Mouse (Mus musculus) midbrain, embryonic 10.5 days (tissue): ENCODE results near the gene Cfl1. TPM values are rescaled to one million over a fixed set of nuclear protein-coding genes. Genes with fewer than 3 reads are reported as not detected.

Source experiments
- DNase-seq: peaks from one replicate; pipeline ENCODE4 v3.0.0-alpha.2; 2017; ENCODE audit warnings: low spot score
- H3K27ac ChIP-seq: fragments of 300-500 bp; sonication (generic); replicated peaks from 2 replicates; pipeline ENCODE4 v1.5.1; 2016; ENCODE audit warnings: mild to moderate bottlenecking
- H3K27me3 ChIP-seq: fragments of 300-500 bp; sonication (generic); 2 replicates; pipeline ENCODE4 v1.6.1; 2016; ENCODE audit warnings: low read depth, mild to moderate bottlenecking; ENCODE audit not compliant: poor library complexity, severe bottlenecking
- H3K36me3 ChIP-seq: fragments of 300-500 bp; sonication (generic); 2 replicates; pipeline ENCODE4 v1.6.1; 2016; ENCODE audit warnings: mild to moderate bottlenecking, moderate library complexity
- H3K4me1 ChIP-seq: fragments of 300-500 bp; sonication (generic); 2 replicates; pipeline ENCODE4 v1.6.1; 2016
- H3K4me3 ChIP-seq: fragments of 300-500 bp; sonication (generic); 2 replicates; pipeline ENCODE4 v1.5.1; 2016; ENCODE audit warnings: mild to moderate bottlenecking, moderate library complexity
- H3K9me3 ChIP-seq: fragments of 300-500 bp; sonication (generic); replicated peaks from 2 replicates; pipeline ENCODE4 v1.6.1; 2016; ENCODE audit warnings: mild to moderate bottlenecking
- WGBS: fragments of 180-500 bp; shearing (Covaris S2); methylation state at CpG from one replicate; pipeline ENCODE4 v1.1.7; 2016; 5-methylcytosine and 5-hydroxymethylcytosine counted together
- polyA plus RNA-seq: library from polyadenylated mRNA; unstranded; fragments of >200 nt; fragmentation: Nextera tagmentation; extraction: Ambion mirVana; gene quantifications from 2 replicates; pipeline ENCODE4 v1.2.1, GENCODE M21; 2016

Gene Cfl1
- polyA plus RNA-seq, 1 experiment from 2014 or later: 3,131 TPM

DNA sequence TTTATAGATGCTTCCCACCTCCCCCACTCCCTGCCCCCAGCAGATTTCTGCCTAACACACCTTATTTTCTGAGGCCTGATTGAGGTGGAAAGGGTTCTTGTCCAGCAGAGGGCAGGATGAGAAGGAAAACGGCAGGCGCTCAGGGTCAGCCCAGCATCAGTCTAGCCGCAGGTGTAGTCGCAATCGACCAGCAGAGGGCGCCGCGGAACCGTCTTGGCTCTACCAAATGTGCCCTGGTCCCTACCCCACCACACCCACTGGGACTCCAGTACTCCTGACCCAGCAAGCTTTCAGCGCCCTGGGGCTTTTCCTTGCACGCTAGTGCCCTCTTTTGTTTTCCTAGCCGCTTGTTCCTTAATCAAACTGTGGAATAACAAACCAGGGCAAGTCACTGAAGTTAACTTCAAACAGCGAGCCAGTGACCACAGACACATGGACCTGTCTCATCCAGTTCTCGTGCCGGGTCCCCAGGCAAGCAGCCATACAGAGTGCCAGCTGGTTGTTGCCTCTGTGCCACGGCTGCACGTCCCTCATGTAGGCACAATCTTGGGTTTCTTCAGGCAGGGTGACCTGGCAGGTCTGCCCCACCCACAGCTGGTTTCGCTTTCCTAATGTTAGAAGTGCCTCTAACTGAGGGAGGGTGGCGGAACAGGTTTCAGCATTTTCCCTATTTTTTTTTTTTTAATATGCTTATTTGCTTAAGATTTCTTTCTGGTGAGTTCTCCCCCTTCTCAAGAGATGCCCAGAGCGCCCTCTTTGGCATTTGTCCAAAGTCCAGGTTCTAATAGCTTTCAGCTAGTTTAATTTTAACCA lies 39.3 kb downstream of the Cfl1 start:
- 15% methylated on average over 20 of the region's 20 CpGs for WGBS
- Histone ChIP-seq H3K27me3 (peaks cover 27% of the 10 kb centered on the region; the same call in 1 of the 2 replicates), H3K36me3 (no peaks in the 10 kb centered on the region), H3K9me3 (no peaks in the 10 kb centered on the region), H3K4me1 (peaks cover 16% of the 10 kb centered on the region), H3K4me3 (peak overlapping the region; percentile 33), H3K27ac (peak overlapping the region; percentile 65)
- DNase-seq: peak; percentile 96

DNA sequence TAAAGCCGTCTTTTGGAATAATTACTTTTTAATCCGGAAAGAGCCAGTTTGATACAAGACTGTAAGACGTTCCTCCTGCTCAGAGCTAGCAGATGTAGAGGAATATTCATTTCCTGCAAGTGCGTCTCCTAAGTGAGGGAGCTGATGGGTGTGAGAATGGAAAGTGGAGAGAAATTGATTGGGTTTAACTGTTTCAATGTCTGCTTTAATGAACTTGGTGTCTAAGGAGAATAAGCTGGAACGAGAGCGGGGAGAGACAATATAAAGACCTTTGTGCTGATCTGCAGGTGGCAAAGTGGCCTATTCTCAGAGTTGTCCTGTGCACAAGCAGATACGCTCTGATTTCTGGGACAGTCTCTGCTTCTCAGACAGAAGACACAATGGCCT lies 39.9 kb downstream of the Cfl1 start:
- peak overlapping the region; percentile 65; the same call in 1 of the 2 replicates for H3K27ac ChIP-seq
- 44% methylated on average over 7 of the region's 7 CpGs for WGBS
- no peaks in the 10 kb centered on the region for H3K36me3 ChIP-seq
- no peaks in the 10 kb centered on the region for H3K9me3 ChIP-seq
- H3K27me3 ChIP-seq: peaks cover 27% of the 10 kb centered on the region; the same call in 1 of the 2 replicates
- H3K4me1 ChIP-seq: peaks cover 16% of the 10 kb centered on the region
- H3K4me3 ChIP-seq: peak overlapping the region; percentile 33; the same call in 1 of the 2 replicates
- no peak for DNase-seq

DNA sequence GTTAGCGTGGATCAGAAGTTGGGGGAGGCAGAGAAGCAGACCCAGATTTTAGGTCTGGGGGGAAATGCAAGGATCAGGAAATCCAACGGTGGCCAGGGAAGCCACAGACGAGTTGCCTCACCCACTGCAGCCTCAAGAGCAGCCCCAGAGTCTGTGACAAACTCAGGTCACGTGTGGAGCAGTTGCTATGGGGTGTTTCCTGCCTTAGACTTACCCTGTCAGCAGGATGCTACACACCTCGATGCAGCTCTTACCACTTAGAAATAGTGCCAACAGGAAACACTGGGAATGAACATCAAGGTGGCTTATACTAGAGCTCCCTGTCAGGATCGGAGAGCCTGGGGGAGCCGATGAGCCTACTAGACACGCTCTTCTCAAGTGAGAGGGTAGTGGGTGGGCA lies 42.3 kb downstream of the Cfl1 start:
- Histone ChIP-seq H3K4me3 (no peak overlapping the region), H3K27me3 (peaks cover 27% of the 10 kb centered on the region; the same call in 1 of the 2 replicates), H3K27ac (no peak overlapping the region), H3K9me3 (no peaks in the 10 kb centered on the region), H3K4me1 (peaks cover 16% of the 10 kb centered on the region), H3K36me3 (no peaks in the 10 kb centered on the region)
- 84% methylated on average over 8 of the region's 8 CpGs for WGBS
- no peak for DNase-seq

DNA sequence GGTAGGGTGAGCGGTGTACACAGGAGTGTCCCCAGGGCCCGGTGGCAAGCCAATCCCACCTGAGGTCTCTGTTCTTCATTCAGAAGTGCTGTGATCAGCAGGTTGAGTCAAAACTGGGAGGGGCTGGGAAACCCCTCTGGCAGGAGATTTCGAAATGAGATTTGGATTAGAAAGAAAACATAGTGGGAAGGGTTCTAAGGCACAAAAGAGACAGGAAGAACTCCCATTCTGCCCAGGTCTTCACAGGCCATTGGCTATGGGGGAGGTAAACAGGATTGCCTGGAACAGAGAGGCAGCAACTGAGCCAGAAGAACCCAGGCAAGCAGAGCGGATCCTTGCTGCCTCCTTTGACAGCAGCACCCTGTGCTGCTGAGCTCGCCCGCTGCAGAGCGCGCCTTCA lies 48.5 kb downstream of the Cfl1 start:
- no peak for DNase-seq
- H3K27ac ChIP-seq: no peak overlapping the region
- WGBS: 65% methylated on average over 8 of the region's 8 CpGs

GRCm38 (mm10) chr19:5543362-5543761 lies 53.1 kb downstream of the Cfl1 start:
- no peaks in the 10 kb centered on the region for H3K9me3 ChIP-seq
- 92% methylated on average over 9 of the region's 9 CpGs for WGBS
- no peak overlapping the region for H3K4me3 ChIP-seq
- DNase-seq: no peak
- no peaks in the 10 kb centered on the region for H3K36me3 ChIP-seq
- H3K27me3 ChIP-seq: no peaks in the 10 kb centered on the region; the same call in 1 of the 2 replicates
- no peak overlapping the region for H3K27ac ChIP-seq
- H3K4me1 ChIP-seq: no peaks in the 10 kb centered on the region

More for the DNA sequence above, 48.5 kb downstream of the Cfl1 start:
- Histone ChIP-seq H3K4me1 (no peaks in the 10 kb centered on the region), H3K4me3 (no peak overlapping the region), H3K36me3 (no peaks in the 10 kb centered on the region), H3K9me3 (no peaks in the 10 kb centered on the region), H3K27me3 (no peaks in the 10 kb centered on the region)

- H3K9me3 ChIP-seq: no peaks in the 10 kb centered on the region
- no peaks in the 10 kb centered on the region; the same call in 1 of the 2 replicates for H3K27me3 ChIP-seq
- H3K27ac ChIP-seq: no peak overlapping the region; the same call in 1 of the 2 replicates
- DNase-seq: no peak
- H3K4me3 ChIP-seq: no peak overlapping the region
- 54% methylated on average over 11 of the region's 11 CpGs for WGBS
- no peaks in the 10 kb centered on the region for H3K36me3 ChIP-seq
- H3K4me1 ChIP-seq: no peaks in the 10 kb centered on the region
These were observed 53.8 kb downstream of the Cfl1 start for GRCm38 (mm10) chr19:5544031-5544430.

Other genes starting within 250 kb of the Cfl1 start
- 21.3 and 23.7 TPM in 2 replicates for gene Pacs1, start 217.3 kb upstream of the Cfl1 start, polyA plus RNA-seq
- 468 and 500 TPM in 2 replicates for gene Sf3b2, start 195.0 kb upstream of the Cfl1 start, polyA plus RNA-seq
- gene Gal3st3, start 192.1 kb upstream of the Cfl1 start, polyA plus RNA-seq: 10.8 and 15.4 TPM in 2 replicates
- not detected in 2 replicates for gene Catsper1, start 154.7 kb upstream of the Cfl1 start, polyA plus RNA-seq
- 0.67 TPM in 1 of 2 replicates, not detected in the other for gene Cst6, start 140.9 kb upstream of the Cfl1 start, polyA plus RNA-seq
- gene Eif1ad, start 123.7 kb upstream of the Cfl1 start, polyA plus RNA-seq: 86.9 and 89.4 TPM in 2 replicates
- gene Banf1, start 123.3 kb upstream of the Cfl1 start, polyA plus RNA-seq: 575 and 616 TPM in 2 replicates
- gene Sart1, start 101.8 kb upstream of the Cfl1 start, polyA plus RNA-seq: 88.2 and 96.2 TPM in 2 replicates
- gene Tsga10ip, start 87.9 kb upstream of the Cfl1 start, polyA plus RNA-seq: 0.39 TPM in 1 of 2 replicates, not detected in the other
- 221 and 228 TPM in 2 replicates for gene Drap1, start 65.5 kb upstream of the Cfl1 start, polyA plus RNA-seq
- gene AI837181, start 65.3 kb upstream of the Cfl1 start, polyA plus RNA-seq: 45.1 and 48.5 TPM in 2 replicates
- not detected in 2 replicates for gene Fosl1, start 42.9 kb upstream of the Cfl1 start, polyA plus RNA-seq
- 5.5 and 6.0 TPM in 2 replicates for gene Ccdc85b, start 32.6 kb upstream of the Cfl1 start, polyA plus RNA-seq
- gene Fibp, start 29.8 kb upstream of the Cfl1 start, polyA plus RNA-seq: 98.0 and 111 TPM in 2 replicates
- 1.7 and 2.7 TPM in 2 replicates for gene Ctsw, start 21.9 kb upstream of the Cfl1 start, polyA plus RNA-seq
- gene Efemp2, start 16.5 kb upstream of the Cfl1 start, polyA plus RNA-seq: 67.6 and 69.1 TPM in 2 replicates
- gene Mus81, start 2.1 kb upstream of the Cfl1 start, polyA plus RNA-seq: 41.3 and 47.0 TPM in 2 replicates
- not detected in 2 replicates for gene 1700020D05Rik, start 13.3 kb downstream of the Cfl1 start, polyA plus RNA-seq
- gene Snx32, start 20.1 kb downstream of the Cfl1 start, polyA plus RNA-seq: 9.6 and 15.3 TPM in 2 replicates
- 0.16 and 0.29 TPM in 2 replicates for gene Ovol1, start 70.2 kb downstream of the Cfl1 start, polyA plus RNA-seq
- gene Ap5b1, start 77.6 kb downstream of the Cfl1 start, polyA plus RNA-seq: 1.6 and 2.3 TPM in 2 replicates
- 186 and 200 TPM in 2 replicates for gene Rnaseh2c, start 111.4 kb downstream of the Cfl1 start, polyA plus RNA-seq
- 65.6 and 74.8 TPM in 2 replicates for gene Kat5, start 119.8 kb downstream of the Cfl1 start, polyA plus RNA-seq
- 28.7 and 31.2 TPM in 2 replicates for gene Rela, start 147.0 kb downstream of the Cfl1 start, polyA plus RNA-seq
- 22.3 and 22.9 TPM in 2 replicates for gene Sipa1, start 173.3 kb downstream of the Cfl1 start, polyA plus RNA-seq
- 28.7 and 29.9 TPM in 2 replicates for gene Map3k11, start 198.3 kb downstream of the Cfl1 start, polyA plus RNA-seq
- gene Pcnx3, start 198.5 kb downstream of the Cfl1 start, polyA plus RNA-seq: 22.8 and 25.6 TPM in 2 replicates
- gene Kcnk7, start 213.9 kb downstream of the Cfl1 start, polyA plus RNA-seq: 0.20 TPM in 1 of 2 replicates, not detected in the other
- 9.3 and 9.5 TPM in 2 replicates for gene Ehbp1l1, start 235.9 kb downstream of the Cfl1 start, polyA plus RNA-seq
- gene Fam89b, start 239.2 kb downstream of the Cfl1 start, polyA plus RNA-seq: 141 and 160 TPM in 2 replicates